Mouse (Mus musculus) yolk sac, embryonic 10.5 days (tissue): Measurements from ENCODE around the gene Cmtr1.

ENCODE experiments used
- DNase-seq: peaks from one replicate; pipeline ENCODE4 v3.0.0-alpha.2; 2017; ENCODE audit warnings: low spot score

Gene Cmtr1

GRCm38 (mm10) chr17:29736448-29737014 is 76.1 kb downstream of the Cmtr1 start:
- no peak for DNase-seq

DNA sequence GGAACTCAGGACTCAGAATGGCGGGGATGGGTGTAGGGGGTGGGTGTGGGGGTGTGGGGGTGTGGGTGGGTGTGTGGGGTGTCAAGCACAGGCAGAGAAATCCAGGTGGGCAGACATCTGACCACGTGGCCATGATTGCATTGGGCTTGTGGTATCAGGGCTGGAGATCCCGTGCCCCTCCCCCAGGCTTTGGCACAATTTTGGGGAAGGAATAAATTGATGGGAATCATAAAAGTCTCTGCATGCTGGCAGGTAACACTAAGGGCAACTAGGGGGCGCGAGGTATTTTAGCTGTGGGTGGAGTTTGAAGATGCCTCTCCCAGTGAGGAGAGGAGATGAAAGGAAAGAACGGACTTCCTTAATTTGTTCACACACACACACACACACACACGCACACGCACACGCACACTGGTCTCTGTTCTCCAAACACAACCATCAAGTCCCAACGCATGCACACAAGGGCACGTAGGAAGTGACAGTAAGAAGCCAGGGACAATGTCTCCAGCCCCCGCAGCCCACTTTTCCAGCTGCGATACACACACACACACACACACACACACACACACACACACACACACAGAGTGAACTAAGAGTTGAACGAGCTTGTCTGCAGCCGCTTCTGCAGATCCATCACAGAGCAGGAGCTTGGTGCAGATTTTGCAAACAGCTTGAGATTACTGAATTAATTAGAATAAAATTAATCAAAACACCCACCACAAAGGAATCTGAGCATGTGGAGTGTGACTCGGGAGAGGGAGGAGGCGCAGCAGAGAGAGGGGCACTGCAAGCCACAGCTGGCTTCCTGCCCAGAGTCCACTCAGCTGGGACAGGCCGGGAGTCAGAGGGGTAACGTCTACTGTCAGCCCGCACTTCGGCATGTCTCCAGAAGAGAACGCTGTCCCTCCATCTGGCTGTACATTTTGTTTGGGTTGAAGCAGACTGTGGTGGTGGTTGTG is 77.7 kb downstream of the Cmtr1 start:
- peak; percentile 39 for DNase-seq

DNA sequence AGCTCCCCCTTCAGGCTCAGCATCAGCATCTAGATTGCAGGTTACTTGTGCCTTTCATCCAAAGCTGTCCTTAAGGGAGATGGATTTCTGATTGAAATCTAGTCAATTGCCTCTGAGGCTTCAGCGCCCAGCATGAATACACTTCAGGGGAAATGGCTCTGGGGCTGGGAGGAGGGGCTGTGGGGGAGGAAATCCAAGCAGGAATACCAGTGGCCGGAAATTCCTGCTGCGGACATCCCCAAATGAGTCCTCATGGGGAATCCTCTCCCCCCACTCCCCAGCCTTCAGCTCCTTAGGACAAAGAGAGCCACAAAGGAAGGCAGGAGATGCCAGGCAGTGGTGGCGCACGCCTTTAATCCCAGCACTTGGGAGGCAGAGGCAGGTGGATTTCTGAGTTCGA is 87.1 kb downstream of the Cmtr1 start:
- no peak for DNase-seq

GRCm38 (mm10) chr17:29754510-29754909 is 94.1 kb downstream of the Cmtr1 start:
- no peak for DNase-seq
